Mouse (Mus musculus) gonadal fat pad, adult 2 months (tissue): Measurements from ENCODE around the gene Retreg1. TPM values are rescaled to one million over a fixed set of nuclear protein-coding genes. Genes with fewer than 3 reads are reported as not detected.

Source experiments
- DNase-seq: peaks from one replicate; pipeline ENCODE4 v3.0.0-alpha.2; 2012; ENCODE audit warnings: low read depth
- polyA plus RNA-seq: library from polyadenylated mRNA; depleted of rRNA; stranded (reverse); fragments of >200 nt; gene quantifications from 2 replicates; pipeline ENCODE4 v1.2.3, GENCODE M21; 2012

Retreg1 gene
- polyA plus RNA-seq, 1 experiment: 10.2 TPM

- no peak for DNase-seq
Observed at GRCm38 (mm10) chr15:25918641-25919040, 75.7 kb downstream of the Retreg1 start.

DNA sequence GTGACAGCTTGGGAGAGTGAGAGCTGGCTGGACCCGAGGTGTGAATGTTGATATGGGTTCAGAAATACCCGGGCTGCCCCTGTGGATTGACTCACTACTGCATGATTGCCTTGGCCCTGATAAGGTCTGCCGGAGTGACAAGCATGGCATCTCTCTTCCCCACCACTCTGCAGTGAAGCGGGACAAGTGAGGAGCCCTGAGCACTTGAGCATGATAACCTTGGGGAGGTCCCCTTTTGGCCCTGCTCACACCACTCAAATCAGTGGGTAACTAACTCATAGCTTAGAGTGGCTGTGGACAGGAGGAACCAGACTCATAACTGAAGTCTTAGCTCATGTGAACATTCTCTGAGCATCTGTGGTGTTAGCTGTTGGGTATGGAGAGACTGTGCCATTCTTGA lies 77.0 kb downstream of the Retreg1 start:
- DNase-seq: no peak

- DNase-seq: no peak
Observed at GRCm38 (mm10) chr15:25920886-25921285, 77.9 kb downstream of the Retreg1 start.

DNA sequence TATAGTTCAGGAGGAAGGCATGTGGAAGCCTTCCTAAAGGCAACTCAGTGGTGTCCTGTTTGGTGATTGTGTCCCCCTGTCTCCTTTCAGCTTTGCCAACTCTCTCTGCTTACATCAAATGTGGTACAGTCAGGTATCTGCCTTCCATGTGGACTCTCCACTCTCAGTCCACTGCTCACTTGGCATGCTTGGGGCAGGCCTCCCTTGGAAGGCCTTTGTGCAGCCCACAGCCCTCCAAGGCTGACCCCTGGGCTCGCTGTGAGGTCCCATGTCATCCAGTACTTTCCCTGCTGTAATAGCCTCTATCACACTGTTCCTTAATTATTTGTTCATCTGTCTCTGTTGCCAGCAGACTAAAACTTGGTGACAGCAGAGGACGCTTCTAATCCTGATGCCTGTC lies 79.0 kb downstream of the Retreg1 start:
- DNase-seq: no peak

- no peak for DNase-seq
Observed at GRCm38 (mm10) chr15:25923916-25924315, 80.9 kb downstream of the Retreg1 start.

DNA sequence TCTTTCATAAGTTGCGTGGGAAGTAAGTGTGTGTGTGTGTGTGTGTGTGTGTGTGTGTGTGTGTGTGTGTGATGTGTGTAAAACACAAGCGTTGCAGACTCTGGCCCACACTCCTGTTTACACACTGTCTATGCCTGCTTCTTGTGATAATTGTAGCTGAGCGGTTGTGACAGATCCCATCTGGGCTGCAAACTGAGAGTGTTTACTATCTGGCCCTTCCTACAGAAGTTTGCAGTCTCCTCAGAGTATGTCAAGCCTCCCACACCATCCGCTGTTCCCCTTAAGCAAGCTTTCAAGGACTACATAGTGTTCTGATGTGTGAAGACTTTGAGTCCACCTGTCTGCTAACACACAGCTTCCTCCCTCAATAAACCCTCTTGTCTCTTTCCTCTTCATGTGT lies 83.2 kb downstream of the Retreg1 start:
- no peak for DNase-seq

DNA sequence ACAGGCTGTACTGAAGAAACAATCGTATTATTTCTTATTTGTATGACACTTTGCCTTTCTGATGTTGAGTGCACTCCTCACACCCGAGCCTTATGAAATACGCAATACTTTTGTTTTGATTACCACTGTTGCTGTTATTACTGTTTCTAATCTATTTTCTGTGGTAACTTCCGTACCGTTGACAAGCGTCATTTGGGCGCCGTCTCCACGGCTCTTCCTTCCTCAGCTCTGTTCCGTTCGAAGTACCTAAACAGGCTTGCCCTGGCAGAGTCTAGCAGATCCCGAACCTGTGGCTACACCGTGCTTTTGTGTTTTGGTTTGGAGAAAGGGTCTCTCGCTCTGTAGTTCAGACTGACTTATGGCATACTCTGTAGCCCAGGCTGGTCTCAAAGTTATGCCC lies 84.1 kb downstream of the Retreg1 start:
- no peak for DNase-seq

GRCm38 (mm10) chr15:25928001-25928400 lies 85.0 kb downstream of the Retreg1 start:
- DNase-seq: no peak

GRCm38 (mm10) chr15:25928831-25929230 lies 85.9 kb downstream of the Retreg1 start:
- DNase-seq: no peak

- no peak for DNase-seq
Observed at GRCm38 (mm10) chr15:25929518-25929917, 86.5 kb downstream of the Retreg1 start.

DNA sequence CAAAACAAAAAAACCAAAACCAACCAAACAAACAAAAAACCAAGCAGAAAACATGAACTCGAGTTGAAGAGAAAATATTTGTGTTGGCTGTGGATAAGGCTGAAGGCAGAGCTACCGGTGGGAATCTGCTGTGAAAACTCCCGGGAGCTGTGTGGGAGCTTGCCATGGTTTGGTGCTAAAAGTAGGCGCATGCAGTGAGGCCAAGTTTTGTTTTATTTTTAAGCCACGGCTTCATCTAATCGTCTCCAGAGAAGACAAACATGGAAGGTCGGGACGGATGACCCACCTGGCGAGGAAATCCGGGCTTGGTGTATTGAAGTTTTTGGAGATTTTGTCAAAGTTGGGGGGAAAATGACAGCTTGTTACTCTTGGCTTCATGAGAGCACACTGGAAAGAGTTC lies 87.0 kb downstream of the Retreg1 start:
- no peak for DNase-seq

GRCm38 (mm10) chr15:25930657-25931056 lies 87.7 kb downstream of the Retreg1 start:
- no peak for DNase-seq

GRCm38 (mm10) chr15:25932497-25932896 lies 89.5 kb downstream of the Retreg1 start:
- no peak for DNase-seq

DNA sequence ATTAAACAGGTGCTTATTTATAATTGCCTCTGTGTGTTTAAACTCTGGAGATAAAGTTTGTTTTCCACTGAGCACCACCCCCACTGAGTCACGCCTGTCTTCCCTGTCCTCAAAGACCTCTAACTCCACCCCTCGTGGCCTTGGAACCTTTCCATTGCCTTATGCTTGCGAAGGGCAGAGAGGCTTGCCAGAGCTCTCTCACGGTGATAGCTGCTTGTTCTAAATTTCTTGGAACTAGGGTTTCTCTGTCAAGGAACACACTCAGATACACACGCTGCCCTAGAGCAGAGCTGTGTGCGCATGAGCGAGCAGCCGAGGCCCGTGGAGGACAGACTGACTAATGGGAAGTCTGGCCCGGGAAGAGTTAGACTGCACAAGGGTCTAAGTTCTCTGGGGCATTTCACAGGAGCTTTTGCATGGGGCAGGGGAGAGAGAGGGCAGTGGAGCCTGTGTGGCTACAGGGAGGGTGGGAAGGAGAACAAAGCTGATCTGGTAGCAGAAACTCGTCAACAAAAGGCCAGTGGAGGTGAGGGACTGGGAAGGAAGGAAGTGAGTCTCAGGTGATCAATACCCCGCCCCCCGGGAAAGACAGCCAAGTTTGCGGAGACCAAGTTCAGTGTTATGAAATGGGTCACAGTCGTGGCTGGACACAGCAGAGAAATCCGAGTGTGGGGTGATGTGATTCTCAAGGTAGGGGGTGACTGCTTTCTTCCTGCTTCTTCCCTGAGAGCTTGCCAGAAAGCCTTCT lies 90.1 kb downstream of the Retreg1 start:
- no peak for DNase-seq

- DNase-seq: no peak
Observed at GRCm38 (mm10) chr15:25933685-25934108, 90.7 kb downstream of the Retreg1 start.

DNA sequence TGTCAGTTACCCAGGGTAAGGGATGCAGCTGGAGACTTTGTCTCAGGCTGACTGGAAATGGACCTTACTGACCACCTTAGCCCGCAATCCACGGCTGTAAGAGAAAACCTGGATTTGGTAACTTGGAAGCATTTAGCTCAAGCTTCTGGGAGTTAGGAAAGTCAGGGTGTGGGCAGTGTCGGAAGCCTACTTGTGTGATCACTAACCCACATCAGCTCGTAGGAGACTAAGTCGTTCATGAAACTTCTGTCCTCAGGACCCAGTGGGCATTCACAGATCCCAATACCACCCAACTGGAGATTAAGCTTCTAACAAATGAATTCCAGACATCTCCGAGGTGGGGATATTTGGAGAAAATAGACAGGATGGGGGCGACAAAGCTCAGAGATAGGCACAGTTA lies 91.4 kb downstream of the Retreg1 start:
- DNase-seq: no peak

GRCm38 (mm10) chr15:25938496-25938895 lies 95.5 kb downstream of the Retreg1 start:
- DNase-seq: no peak

DNA sequence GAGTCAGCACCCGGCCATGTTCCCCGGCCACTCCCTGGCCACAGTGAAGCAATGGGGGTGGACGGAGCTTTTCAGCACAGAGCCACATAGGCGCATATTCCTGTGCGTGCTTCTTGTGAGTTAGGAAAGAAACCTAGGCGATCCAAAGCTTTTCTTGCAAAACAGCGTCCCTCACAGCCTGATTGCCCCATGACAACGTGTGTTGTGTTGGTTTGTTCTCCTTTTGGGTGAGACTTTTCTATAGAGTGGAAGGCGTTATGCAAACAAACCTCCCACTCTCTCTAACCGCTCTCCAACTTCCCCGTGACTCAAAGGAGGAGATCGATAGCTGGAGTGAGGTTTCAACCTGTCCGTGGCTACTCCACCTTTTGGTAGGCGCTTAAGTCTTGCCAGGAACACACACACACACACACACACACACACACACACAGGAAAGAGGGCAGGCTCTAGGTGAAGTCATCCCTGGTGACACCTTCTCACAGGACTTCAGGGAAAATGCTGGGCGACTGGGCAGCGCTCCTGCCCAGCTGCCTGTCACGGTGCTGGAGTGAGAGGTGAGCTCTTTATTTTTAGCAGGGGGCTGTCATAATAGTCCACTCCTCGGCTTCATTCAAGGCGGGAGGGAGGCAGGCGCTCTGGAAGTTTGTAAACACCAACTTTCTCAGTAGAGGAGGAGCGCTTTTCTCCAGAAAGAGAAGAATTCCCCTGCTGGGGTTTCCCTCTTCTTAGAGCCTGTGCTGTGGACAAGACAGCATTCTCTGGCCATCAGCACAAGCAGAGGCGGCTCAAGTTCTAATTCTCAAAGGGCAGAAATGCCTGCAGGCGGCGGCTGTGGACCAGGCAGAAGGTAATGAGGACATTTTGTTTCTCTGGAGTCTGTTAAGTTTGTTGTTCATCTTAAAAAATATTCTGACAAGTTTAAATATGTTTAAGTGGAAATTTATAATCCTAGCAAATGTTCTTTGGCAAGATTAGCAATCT lies 97.7 kb downstream of the Retreg1 start:
- peak; percentile 88 for DNase-seq

DNA sequence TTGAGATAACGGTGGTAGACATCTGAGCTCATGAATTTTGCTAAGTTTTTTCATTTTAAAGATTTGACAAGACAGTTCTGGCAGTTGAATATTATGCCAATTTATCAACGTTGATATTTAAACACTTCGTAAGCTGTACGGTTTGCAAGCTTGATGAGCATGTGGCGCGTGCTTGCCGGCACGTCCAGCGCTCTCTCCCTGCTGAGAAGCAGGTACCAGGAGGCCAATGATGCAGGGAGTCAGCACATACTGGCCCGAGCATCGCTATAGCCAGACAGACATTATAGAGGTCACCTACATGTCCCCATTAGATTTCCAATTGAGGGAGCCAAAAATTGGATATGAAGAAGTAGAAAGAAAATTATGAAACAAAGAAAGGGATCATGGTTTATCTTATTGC lies 98.5 kb downstream of the Retreg1 start:
- DNase-seq: no peak

DNA sequence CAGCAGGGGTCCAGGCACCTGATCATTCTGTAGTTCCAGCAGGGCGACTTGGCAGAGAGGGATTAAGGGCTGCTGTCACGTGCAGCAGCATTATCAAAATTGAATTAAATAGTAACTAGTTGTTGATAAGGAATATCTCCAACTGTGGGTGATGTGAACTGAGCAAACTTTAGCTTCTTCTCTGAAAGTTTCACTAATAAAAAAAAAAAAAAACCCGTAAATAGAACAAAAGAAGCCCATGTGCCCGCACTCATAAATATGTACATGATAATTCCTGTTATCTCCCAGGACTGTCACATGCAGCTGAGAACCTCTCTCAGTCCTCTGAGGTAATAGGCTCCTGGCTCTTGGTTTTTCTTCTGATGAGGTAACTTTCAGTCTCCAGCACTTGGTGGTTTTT lies 99.4 kb downstream of the Retreg1 start:
- DNase-seq: no peak

DNA sequence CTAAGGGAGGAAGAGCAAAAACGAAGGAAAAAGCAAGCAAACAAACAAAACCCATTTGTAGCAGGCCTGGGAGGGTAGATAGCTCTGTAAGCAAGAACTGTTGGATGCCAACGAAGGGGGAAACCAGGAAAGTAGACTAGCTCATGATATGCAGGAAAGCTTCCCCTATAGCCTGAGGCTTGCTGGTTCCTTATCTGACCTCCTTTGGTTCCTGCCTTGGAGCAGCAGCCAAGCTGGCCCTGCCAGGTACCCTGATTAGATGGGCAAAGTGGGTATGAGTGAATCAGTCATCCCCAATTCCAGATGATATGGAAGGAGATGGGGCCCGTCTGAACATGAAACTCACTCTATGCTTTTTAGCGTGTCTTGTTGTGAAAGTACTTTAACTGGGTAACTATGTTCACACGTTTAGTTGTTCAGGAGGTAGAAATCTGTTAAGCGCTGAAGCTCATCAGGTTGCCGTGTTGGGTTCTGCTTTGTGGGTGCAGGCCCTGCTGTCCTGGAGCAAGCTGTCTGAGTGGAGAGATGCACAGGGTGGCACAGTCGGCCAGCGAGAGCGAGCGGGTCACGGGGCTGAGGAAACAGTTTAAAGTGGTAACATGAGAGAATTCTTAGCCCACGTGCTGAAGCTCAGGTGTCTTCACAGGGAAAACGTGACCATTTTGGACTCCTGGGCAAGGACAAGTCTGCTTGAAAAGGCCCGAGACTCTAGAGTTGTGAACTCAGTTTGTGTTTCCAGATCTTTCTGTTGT lies 100.6 kb downstream of the Retreg1 start:
- DNase-seq: no peak

- no peak for DNase-seq
Observed at GRCm38 (mm10) chr15:25945224-25945623, 102.2 kb downstream of the Retreg1 start.
